Mouse (Mus musculus) kidney, adult 8-10 months (tissue): ENCODE measurements at regions not wholly inside any gene's neighbourhood (a gene's known extent, or its start where the extent isn't known, plus 50 kb on each side); places are given as distances from the start of the nearest gene placed in this dataset.

Experiments used
- DNase-seq, 2 experiments: peaks; one replicate each; pipeline ENCODE4 v3.0.0; 2022

- no peak for DNase-seq
Observed at GRCm38 (mm10) chr1:39047316-39047715, 61.9 kb downstream of the Pdcl3 start.

DNA sequence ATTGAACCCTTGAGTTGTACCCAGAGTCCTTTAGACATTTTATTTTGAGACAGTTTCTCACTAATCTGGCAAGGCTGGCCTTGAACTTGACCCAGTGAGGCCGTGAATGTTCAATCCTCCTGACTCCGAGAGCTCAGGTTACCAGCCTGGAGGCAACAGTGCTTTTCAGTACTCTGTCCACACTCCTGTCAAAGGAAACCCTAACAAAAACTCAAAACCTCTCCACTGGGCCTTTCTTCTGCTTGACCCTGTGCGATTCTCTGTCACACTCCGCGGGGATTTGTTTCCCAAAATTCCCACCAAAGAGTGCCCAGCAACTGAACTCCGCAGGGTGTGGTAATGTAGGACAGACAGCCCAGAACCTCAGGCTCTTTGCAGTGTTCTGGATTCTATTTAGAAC is 71.9 kb downstream of the Pdcl3 start:
- no peak for DNase-seq

DNA sequence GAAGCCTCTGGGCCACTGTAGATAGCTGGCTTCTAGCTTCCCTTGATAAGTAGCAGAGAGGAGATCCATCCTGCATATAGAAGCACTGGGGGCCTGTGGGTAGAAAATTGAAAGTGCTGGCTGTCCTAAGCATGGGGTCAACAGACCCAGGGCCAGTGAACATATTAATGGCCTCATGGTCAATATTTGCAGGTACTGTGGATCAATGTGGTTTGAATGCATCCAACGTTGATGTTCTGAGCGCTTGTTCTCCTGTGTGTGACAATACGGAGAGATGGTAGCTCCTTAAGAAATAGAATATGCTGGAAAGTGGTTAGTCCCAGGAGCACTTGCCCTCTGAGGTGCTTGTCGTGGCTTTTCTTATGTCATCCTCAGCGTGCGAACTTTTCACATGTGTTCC is 77.1 kb downstream of the Pdcl3 start:
- no peak for DNase-seq

DNA sequence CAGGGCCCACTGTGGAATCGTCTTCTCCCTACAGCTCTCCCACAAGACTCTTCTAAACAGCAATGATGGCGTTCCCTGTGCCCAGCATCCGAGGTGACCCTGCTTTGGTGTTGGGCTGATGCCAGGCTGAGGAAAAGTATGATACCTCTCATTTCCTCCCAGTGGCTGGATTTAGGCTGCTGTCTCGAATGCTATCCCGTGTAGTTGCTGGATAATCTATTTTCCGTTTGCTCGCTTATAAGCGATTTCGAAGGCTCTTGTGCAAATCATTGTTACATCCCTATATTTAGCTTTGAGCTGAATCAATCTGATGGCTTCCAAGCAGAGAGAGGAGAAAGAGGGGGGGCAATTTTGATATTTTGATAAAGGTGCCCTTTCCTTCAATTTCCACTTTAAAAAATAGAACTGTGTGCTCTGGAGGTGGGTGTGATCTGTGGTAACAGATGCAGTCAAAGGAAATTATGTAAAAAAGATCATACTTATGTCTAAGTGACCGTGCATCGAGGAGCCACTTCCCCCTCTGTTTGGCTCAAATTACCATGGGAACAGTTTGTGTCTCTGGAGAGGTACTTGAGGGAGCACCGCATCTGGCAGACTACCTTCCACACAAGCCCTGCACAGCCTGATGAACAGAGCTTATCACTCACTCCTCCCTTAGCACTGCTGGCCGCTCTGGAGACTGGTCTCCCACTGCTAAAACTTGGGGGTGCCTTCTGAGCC is 78.4 kb downstream of the Pdcl3 start:
- no peak for DNase-seq

GRCm38 (mm10) chr1:39064781-39065180 is 79.4 kb downstream of the Pdcl3 start:
- no peak for DNase-seq

GRCm38 (mm10) chr1:39067901-39068300 is 82.5 kb downstream of the Pdcl3 start:
- DNase-seq, result peak; percentile 59 to 70

GRCm38 (mm10) chr1:39069086-39069655 is 83.8 kb downstream of the Pdcl3 start:
- DNase-seq, result no peak

GRCm38 (mm10) chr1:39069676-39070075 is 84.3 kb downstream of the Pdcl3 start:
- no peak for DNase-seq

DNA sequence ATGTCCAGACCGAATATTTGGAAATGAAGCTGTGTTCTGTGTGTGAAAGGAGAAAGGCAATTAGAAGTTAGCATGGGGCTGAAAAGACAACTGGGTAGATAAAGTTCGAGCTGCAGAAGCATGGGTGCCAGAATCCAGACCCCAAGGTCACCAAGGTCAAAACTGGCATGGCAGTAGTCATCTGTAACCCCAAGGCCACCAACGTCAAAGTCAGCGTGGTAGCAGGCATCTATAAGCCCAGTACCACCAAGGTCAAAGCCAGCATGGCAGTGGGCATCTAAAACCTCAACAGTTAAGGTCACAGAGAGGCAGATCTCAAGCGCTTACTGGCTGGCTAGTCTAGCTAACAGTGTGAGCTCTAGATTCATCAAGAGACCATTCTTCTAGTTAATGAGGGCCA is 90.6 kb downstream of the Pdcl3 start:
- DNase-seq, result no peak

DNA sequence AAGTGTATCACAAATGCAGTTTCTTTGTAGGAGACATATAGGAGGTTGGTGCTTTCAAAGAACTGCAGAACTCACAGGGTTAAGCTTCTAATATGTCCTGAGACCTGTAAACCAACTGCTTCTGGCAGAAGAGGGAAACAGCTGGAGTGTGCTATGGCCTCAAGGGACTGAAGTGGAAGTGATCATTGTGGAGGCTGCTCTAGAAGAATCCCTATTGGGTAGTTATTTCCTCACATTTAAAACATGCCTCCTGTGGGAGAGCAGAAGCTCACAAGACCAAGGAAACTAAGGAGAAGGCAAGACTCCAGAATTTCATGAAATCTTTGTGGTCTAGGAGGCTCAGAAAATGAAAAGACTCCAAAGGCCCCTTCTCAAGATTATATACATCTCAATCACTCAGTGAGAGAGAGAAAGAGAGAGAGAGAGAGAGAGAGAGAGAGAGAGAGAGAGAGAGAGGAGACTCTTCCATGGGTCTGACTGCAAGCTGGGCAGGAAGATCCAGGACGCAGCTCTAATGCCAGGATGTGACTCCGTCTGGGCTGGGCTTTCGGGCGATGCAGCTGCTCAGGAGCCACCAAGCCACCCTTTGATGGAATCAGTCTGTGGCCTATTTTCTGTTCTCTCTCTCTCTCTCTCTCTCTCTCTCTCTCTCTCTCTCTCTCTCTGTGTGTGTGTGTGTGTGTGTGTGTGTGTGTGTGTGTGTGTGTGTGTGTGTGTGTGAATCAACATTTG is 93.3 kb downstream of the Pdcl3 start:
- no peak for DNase-seq

- no peak for DNase-seq
Observed at GRCm38 (mm10) chr1:39083911-39084826, 98.8 kb downstream of the Pdcl3 start.

DNA sequence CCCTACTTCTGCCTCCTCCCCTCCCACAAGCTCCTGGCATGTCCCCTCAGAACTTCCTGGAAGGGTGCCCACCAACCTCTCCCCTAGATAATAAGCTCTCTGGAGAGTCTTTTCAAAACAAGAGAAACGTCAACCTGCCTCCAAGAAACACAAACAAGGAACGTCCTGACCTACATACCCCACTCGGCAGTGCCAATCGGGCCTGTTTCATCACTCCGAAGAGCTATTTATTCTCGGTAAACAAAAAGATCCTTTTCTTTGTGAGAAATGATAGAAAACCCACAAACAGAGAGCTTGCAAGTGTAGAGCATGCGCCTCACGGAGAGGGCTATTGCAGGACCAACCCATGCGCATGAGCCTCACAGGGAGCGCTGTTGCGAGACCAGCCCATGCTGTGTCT is 100.9 kb downstream of the Pdcl3 start:
- no peak for DNase-seq

DNA sequence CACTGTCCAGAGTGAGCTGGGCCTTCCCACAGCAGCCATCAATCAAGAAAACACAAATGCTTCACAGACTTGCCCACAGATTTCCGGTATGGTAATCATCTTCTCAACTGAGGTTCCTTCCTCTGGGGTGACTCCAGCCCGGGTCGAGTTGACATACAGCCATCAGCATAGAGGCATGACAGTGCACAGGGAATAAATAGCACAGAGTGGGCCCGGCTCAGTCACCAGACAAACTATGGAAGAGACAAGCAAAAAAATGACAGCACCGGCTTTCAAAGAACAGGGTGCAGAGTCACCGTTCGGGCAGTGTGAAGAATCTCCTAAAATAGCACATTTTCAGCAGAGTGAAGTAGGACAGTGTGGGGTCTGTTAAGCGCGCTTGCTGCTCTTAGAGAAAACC is 103.7 kb upstream of the Npas2 start:
- no peak for DNase-seq

DNA sequence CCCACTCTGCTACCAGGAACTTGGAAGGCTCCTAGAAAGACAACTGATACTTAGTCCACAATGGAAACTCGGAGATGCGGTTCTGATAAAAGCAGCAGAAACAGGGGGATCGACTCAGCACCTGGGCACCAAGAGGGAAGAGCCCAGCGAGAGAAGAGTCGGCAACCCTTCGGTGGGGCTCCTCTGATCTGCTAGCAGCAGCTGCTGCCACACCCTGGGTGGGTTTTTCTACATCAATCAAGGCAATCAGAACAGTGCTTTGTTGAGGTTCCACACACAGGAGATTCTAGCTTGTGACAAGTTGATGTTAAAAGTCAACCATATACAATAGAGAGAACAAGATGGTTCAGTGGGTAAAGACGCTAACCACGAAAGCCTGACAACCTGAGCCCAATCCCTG is 102.4 kb upstream of the Npas2 start:
- DNase-seq, result no peak

- DNase-seq, result peak; percentile 38 to 54
Observed at GRCm38 (mm10) chr1:39091638-39092037, 101.9 kb upstream of the Npas2 start.

DNA sequence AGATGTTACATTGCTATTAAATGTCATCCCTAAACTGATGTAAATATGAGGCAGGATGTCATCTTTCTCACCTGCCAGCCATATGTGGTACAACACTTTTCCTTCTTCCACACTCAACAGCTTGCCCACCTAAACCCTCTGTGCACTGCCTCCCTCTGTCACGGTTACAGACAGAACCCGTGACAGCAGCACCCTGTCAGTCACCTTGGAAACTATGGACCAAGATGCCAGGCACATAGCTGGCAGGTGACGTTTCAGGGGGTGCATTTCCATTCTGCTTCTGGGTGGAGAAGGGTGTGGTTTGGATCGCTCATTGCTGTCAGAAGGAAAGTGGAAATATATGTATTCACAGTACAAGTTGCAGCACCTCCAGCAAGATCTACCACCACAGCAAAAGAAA is 100.2 kb upstream of the Npas2 start:
- no peak for DNase-seq

- no peak for DNase-seq
Observed at GRCm38 (mm10) chr1:39094001-39094400, 99.5 kb upstream of the Npas2 start.

- DNase-seq, result no peak
Observed at GRCm38 (mm10) chr1:39095901-39096300, 97.6 kb upstream of the Npas2 start.

DNA sequence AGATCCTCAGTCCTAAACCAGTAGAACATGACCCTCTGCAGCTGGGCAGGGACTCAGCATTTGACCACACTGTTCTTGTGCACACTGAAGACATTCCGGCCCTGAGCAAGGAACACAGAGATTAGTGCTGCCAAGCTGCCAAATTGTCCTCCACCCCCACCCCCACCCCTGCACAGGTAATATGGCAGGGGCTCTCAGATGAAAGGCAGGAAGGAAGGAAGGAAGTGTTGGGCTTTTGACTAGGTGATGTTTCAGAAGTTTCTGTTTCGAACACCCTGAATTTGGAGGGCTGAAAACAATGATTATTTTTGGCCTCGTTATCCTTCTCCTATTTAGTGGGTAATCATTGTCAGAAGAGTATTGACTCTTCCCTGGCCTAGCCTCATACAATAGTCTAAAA is 96.8 kb upstream of the Npas2 start:
- no peak for DNase-seq

DNA sequence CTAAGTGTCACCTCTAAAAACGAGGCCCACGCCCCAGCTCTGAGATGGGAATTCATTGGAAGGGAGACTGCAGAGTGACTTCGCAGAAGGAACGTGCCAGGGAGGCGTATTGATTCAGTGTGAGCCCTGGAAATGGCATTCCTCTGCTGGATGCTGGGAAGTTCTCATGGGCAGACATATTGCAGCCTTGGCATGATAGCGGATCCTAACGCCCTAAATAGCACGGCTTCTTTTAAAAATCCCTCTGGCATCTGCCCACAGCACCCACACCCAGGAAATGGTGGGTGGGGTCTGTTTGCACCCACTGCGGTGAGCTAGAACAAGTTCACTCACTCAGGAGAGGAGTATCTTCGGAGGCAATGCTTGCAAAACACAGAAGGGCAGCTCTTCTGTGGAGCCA is 96.0 kb upstream of the Npas2 start:
- DNase-seq, result no peak

- no peak for DNase-seq
Observed at GRCm38 (mm10) chr1:39098154-39098553, 95.4 kb upstream of the Npas2 start.

DNA sequence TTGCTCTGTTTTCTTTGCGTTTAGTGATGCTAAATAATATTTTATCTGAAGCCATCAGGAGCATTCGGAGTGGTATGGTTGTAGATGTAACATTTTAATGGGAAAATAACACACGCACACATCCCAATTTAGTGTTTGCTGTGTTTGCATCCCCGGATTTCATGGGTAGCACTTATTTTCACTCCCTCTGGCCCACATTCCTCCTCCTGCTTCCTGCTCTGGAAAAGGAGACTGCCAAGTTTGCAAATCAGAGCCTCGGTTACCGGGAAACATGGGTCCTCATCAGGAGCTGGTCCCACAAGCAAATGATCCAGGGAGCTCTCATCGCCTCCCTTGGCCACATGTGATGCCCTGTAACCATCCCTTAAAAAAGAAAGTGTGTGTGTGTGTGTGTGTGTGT is 94.3 kb upstream of the Npas2 start:
- DNase-seq, result no peak

- DNase-seq, result no peak
Observed at GRCm38 (mm10) chr1:39100492-39100891, 93.0 kb upstream of the Npas2 start.
